Mouse (Mus musculus) forebrain, embryonic 16.5 days (tissue): ENCODE measurements around the gene Atp11b. TPM values are rescaled to one million over a fixed set of nuclear protein-coding genes. Genes with fewer than 3 reads are reported as not detected.

ENCODE experiments used
- ATAC-seq: fragments of 200-750 bp; cut with Nextera tagmentation; 2 replicates; pipeline ENCODE4 v1.8.0; 2017; ENCODE audit warnings: mild to moderate bottlenecking, moderate library complexity
- H3K27ac ChIP-seq: fragments of 300-500 bp; sonication (generic); 2 replicates; pipeline ENCODE4 v1.5.1; 2014; ENCODE audit warnings: low read length, control low read depth
- H3K27me3 ChIP-seq: fragments of 300-500 bp; sonication (generic); replicated peaks from 2 replicates; pipeline ENCODE4 v1.6.1; 2014; ENCODE audit warnings: low read length; ENCODE audit not compliant: control insufficient read depth, insufficient read depth
- H3K36me3 ChIP-seq: fragments of 300-500 bp; sonication (generic); 2 replicates; pipeline ENCODE4 v1.6.1; 2014; ENCODE audit not compliant: control insufficient read depth, insufficient read depth
- H3K4me1 ChIP-seq: fragments of 300-500 bp; sonication (generic); replicated peaks from 2 replicates; pipeline ENCODE4 v1.6.1; 2014; ENCODE audit warnings: low read length; ENCODE audit not compliant: control insufficient read depth, insufficient read depth
- H3K4me2 ChIP-seq: fragments of 300-500 bp; sonication (generic); 2 replicates; pipeline ENCODE4 v1.6.1; 2014; ENCODE audit warnings: mild to moderate bottlenecking, low read length, control low read depth
- H3K4me3 ChIP-seq: fragments of 300-500 bp; sonication (generic); replicated peaks from 2 replicates; pipeline ENCODE4 v1.5.1; 2014; ENCODE audit warnings: mild to moderate bottlenecking, low read length, control low read depth
- H3K9ac ChIP-seq: fragments of 300-500 bp; sonication (generic); replicated peaks from 2 replicates; pipeline ENCODE4 v1.6.1; 2014; ENCODE audit warnings: low read depth, low read length, control low read depth
- H3K9me3 ChIP-seq: fragments of 300-500 bp; sonication (generic); 2 replicates; pipeline ENCODE4 v1.6.1; 2016; ENCODE audit warnings: low read length; ENCODE audit not compliant: control insufficient read depth
- WGBS: fragments of 180-500 bp; shearing (Covaris S2); extraction: QIAGEN DNeasy Blood & Tissue Kit; methylation state at CpG from one replicate; pipeline ENCODE4 v1.1.7; 2014; 5-methylcytosine and 5-hydroxymethylcytosine counted together
- polyA plus RNA-seq: library from polyadenylated mRNA; unstranded; fragments of >200 nt; fragmentation: Nextera tagmentation; extraction: Ambion mirVana; gene quantifications from 2 replicates; pipeline ENCODE4 v1.2.1, GENCODE M21; 2015

Gene Atp11b
- 34.4 and 36.9 TPM in 2 replicates for polyA plus RNA-seq

DNA sequence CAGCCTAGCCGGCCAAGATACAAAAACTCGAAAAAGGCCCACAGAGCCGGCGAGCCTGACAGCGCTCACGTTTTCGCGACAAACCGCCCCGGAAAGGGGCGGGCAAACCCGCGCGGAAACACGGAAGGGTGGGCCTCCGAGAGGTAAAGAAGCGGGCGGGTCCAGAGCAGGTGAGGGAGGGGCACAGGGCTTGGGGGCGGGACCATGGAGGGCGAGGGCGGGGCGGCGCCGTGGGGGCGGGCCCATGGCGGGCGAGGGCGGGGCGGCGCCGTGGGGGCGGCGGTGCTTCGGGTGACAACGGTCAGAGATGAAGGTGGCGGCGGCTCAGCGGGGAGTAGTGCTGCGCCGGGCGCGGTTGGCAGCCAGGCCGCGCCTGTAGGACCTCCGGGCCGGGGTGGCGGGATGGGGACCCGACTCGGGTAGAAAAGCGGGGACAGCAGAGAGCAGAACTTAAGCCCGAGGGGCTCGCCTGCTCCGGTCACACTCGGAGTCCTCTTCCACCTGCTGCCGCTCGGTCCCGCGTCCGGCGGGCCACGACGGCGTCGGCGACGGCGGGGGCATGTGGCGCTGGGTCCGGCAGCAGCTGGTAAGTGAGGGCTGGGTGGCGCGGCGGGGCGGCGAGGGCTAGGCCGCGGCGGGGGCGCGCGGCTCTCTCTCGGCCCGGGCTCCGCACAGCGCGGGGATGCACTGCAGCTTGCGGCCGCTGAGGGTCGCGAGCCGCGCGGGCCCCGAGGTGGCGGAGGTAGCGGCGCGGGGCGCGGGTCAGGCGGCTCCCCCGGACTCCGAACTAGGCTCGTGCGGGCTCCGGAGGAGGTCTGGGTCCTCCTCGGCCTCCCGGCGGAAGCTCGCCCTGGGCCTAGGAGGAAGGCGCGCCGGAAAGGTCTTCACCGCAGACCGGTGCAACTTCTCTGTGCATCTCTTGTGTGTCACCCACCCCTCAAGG is at the start of gene Atp11b:
Gene Atp11b (plus strand): TSS at position 282 of the 943 bp plus-strand sequence.
- ATAC-seq = peak; percentile 95
- Histone ChIP-seq H3K27ac (peak within 1 kb of the TSS; percentile 83), H3K4me3 (peak within 1 kb of the TSS; percentile 72), H3K9ac (peak within 1 kb of the TSS; percentile 86), H3K27me3 (no peaks in the 10 kb centered on the region), H3K4me1 (peaks cover 3% of the 10 kb centered on the region), H3K9me3 (no peaks in the 10 kb centered on the region), H3K4me2 (peak within 1 kb of the TSS; percentile 74), H3K36me3 (no peaks in the 10 kb centered on the region)
- WGBS = under 1% methylated on average over 99 of the region's 114 CpGs

- no peaks in the 10 kb centered on the region for H3K36me3 ChIP-seq
- no peak overlapping the region for H3K4me2 ChIP-seq
- no peak for ATAC-seq
- H3K27ac ChIP-seq = no peak overlapping the region
- 84% methylated on average over 4 of the region's 4 CpGs for WGBS
- H3K27me3 ChIP-seq = no peaks in the 10 kb centered on the region
- no peak overlapping the region for H3K9ac ChIP-seq
- H3K4me3 ChIP-seq = no peak overlapping the region
- H3K9me3 ChIP-seq = no peaks in the 10 kb centered on the region
- no peaks in the 10 kb centered on the region for H3K4me1 ChIP-seq
These were observed 49.6 kb upstream of the Atp11b start for GRCm38 (mm10) chr3:35704328-35704613.

DNA sequence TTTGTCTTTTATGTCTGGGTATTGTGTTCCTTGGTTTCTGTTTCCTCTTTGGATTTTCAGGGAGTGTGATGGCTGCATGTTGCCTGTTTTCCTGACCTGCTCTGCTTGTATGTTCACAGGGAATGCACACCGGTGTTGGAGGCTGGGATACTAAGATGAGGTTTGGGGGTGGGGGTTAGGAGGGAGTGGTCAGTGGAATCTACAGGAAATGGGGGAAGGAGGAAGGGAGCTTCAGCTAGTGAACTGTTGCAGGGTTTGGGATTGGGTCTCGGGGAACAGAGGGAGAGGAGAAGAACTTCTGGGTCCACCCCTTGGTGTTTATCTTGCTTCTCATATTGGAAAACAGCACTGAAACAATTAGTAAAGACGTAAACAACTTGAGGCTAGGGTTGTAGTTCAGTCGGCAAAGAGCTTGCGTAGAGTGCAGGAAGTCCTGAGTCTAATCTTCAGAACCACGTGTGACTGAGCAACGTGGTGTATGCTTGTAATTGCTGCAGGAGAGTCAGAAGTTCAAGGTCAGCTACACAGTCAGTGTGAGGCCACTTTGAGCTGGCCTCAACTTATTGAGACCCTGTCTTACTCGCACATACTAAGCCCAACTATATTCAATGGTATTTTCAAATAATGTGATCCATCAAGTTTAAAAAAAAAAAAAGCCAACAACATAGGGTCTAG is 34.2 kb upstream of the Atp11b start:
- no peaks in the 10 kb centered on the region for H3K4me1 ChIP-seq
- H3K4me2 ChIP-seq = no peak overlapping the region
- H3K36me3 ChIP-seq = no peaks in the 10 kb centered on the region
- ATAC-seq = no peak
- H3K9ac ChIP-seq = no peak overlapping the region
- H3K27me3 ChIP-seq = no peaks in the 10 kb centered on the region
- H3K9me3 ChIP-seq = no peaks in the 10 kb centered on the region
- WGBS = 90% methylated on average over 8 of the region's 8 CpGs
- H3K4me3 ChIP-seq = no peak overlapping the region
- H3K27ac ChIP-seq = no peak overlapping the region

DNA sequence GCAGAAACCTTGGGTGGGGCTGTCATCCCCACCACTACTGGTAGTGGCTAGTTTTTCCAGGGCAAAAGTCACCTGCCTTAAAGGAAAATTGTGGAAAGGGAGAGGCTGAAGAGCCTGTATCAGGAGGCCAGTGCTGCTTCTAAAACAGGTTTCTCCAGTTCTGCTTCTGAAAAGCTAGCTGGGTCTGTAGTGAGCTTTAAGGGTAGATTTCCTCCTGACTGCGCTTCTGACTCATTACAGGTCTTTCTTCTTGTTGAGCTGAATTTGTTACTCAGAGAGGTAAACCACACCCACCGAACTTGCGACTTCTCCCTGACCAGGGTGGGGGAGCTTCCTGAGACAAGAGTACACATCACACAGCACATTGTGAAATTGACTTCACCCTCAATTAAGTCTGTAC is 33.1 kb upstream of the Atp11b start:
- no peak overlapping the region for H3K4me2 ChIP-seq
- no peaks in the 10 kb centered on the region for H3K9me3 ChIP-seq
- no peak overlapping the region for H3K4me3 ChIP-seq
- no peaks in the 10 kb centered on the region for H3K27me3 ChIP-seq
- WGBS = 79% methylated on average over 3 of the region's 3 CpGs
- H3K27ac ChIP-seq = no peak overlapping the region
- H3K9ac ChIP-seq = no peak overlapping the region
- H3K4me1 ChIP-seq = no peaks in the 10 kb centered on the region
- no peak for ATAC-seq
- no peaks in the 10 kb centered on the region for H3K36me3 ChIP-seq

GRCm38 (mm10) chr3:35721818-35722446 is 32.0 kb upstream of the Atp11b start:
- WGBS = 86% methylated on average over 4 of the region's 4 CpGs
- Histone ChIP-seq H3K9ac (no peak overlapping the region), H3K27ac (no peak overlapping the region), H3K36me3 (no peaks in the 10 kb centered on the region), H3K4me2 (no peak overlapping the region), H3K4me1 (no peaks in the 10 kb centered on the region), H3K9me3 (no peaks in the 10 kb centered on the region), H3K4me3 (no peak overlapping the region), H3K27me3 (no peaks in the 10 kb centered on the region)
- ATAC-seq = no peak

- Histone ChIP-seq H3K4me3 (no peak overlapping the region), H3K27me3 (no peaks in the 10 kb centered on the region), H3K9ac (no peak overlapping the region), H3K27ac (no peak overlapping the region), H3K36me3 (no peaks in the 10 kb centered on the region), H3K4me1 (no peaks in the 10 kb centered on the region), H3K9me3 (no peaks in the 10 kb centered on the region), H3K4me2 (no peak overlapping the region)
- ATAC-seq = no peak
- 87% methylated on average over 7 of the region's 7 CpGs for WGBS
These were observed 31.1 kb upstream of the Atp11b start for GRCm38 (mm10) chr3:35722811-35723210.

DNA sequence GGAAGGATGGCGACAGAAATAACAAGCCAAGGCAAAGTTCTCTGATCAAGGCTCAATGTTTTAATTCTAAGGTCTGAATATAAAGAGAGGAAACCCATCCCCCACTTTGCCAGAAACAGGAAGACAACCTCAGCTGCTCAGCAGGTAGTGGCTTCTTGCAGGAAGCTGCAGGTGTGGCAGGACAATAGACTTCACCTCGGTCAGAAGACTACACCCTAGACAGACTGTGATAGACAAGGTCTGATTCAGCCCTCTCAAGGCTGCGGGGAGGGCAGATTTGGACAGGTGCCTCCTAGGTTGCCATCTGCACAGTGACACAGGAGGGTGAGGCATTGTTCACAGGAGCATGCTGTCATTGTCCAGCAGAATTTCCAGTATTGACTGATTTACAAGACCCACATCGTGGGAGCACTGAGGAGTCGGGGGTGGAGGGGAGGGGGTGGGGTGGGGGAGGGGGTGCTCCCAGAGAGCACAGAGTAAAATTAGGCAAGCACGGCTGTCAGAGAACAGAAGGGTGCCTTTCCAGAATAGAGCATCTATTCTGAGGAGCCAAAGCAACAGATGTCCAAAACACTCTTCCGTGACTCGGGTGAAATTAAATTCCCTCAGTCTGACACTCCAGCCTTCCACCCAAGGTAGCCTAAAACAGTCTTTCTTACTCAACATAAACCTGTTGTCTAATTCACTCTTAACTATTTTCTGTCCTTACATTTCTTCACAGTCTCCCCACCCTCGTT is 30.2 kb upstream of the Atp11b start:
- Histone ChIP-seq H3K4me1 (no peaks in the 10 kb centered on the region), H3K9me3 (no peaks in the 10 kb centered on the region), H3K4me2 (no peak overlapping the region), H3K27ac (no peak overlapping the region), H3K36me3 (no peaks in the 10 kb centered on the region), H3K27me3 (no peaks in the 10 kb centered on the region), H3K4me3 (no peak overlapping the region), H3K9ac (no peak overlapping the region)
- WGBS = 54% methylated on average over 9 of the region's 9 CpGs
- ATAC-seq = no peak

DNA sequence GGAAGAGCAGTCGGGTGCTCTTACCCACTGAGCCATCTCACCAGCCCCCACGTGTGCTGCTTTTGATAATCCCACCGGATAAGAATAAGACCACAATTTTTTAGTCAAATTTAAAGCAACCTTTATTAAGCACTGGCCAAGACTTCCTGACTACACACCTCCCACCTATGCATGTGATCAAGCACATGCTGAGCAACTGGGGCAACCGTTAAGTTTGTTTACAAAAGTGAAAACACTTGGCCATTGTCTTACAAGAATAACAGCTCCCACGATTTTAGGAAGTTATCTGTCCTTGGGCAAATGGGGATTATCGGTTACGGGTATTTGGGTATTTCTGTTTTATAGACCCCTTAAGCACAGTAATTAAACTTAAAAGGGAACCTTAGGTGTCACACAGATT is 28.8 kb upstream of the Atp11b start:
- H3K27ac ChIP-seq = no peak overlapping the region
- H3K4me1 ChIP-seq = no peaks in the 10 kb centered on the region
- ATAC-seq = no peak
- 34% methylated on average over 7 of the region's 7 CpGs for WGBS
- H3K9me3 ChIP-seq = no peaks in the 10 kb centered on the region
- H3K4me3 ChIP-seq = no peak overlapping the region
- no peak overlapping the region for H3K9ac ChIP-seq
- H3K27me3 ChIP-seq = no peaks in the 10 kb centered on the region
- H3K36me3 ChIP-seq = no peaks in the 10 kb centered on the region
- H3K4me2 ChIP-seq = no peak overlapping the region

DNA sequence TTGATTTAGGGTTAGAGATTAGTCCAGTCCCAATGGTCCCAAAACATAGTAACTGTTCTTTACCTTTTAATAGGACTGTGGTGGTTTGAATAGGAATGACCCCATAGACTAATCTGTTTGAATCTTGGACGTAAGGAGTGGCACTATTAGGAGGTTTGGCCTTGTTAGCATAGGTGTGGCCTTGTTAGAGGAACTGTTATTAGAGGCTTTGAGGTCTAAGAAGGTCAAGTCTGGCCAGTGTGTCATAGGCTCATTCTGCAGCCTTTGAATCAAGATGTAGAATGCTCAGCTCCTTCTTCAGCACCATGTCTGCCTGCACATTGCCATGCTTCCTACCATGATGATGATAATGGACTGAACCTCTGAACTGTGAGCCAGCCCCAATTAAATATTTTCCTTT is 27.0 kb upstream of the Atp11b start:
- 73% methylated on average over 1 of the region's 1 CpGs for WGBS
- no peak for ATAC-seq
- Histone ChIP-seq H3K4me3 (no peak overlapping the region), H3K9me3 (no peaks in the 10 kb centered on the region), H3K4me1 (no peaks in the 10 kb centered on the region), H3K9ac (no peak overlapping the region), H3K27ac (no peak overlapping the region), H3K4me2 (no peak overlapping the region), H3K36me3 (no peaks in the 10 kb centered on the region), H3K27me3 (no peaks in the 10 kb centered on the region)
